Mouse (Mus musculus) limb, embryonic 14.5 days (tissue): ENCODE results near the gene 5031439G07Rik. TPM values are rescaled to one million over a fixed set of nuclear protein-coding genes. Genes with fewer than 3 reads are reported as not detected.

Source experiments
- ATAC-seq: fragments of 200-750 bp; cut with Nextera tagmentation; 2 replicates; pipeline ENCODE4 v1.8.0; 2017; ENCODE audit warnings: low read depth, moderate number of reproducible peaks, moderate TSS enrichment; ENCODE audit not compliant: low FRiP score
- DNase-seq: peaks from one replicate; pipeline ENCODE4 v3.0.0-alpha.2; 2015; ENCODE audit warnings: low spot score
- H3K27ac ChIP-seq: fragments of 300-500 bp; sonication (generic); replicated peaks from 2 replicates; pipeline ENCODE4 v1.5.1; 2014; ENCODE audit warnings: low read depth, mild to moderate bottlenecking, low read length, moderate library complexity, mixed read lengths
- H3K27me3 ChIP-seq: fragments of 300-500 bp; sonication (generic); 2 replicates; pipeline ENCODE4 v1.6.1; 2014; ENCODE audit warnings: low read length, mixed read lengths; ENCODE audit not compliant: control insufficient read depth, insufficient read depth
- H3K36me3 ChIP-seq: fragments of 300-500 bp; sonication (generic); 2 replicates; pipeline ENCODE4 v1.6.1; 2014; ENCODE audit warnings: mild to moderate bottlenecking, low read length, moderate library complexity, mixed read lengths; ENCODE audit not compliant: control insufficient read depth, insufficient read depth
- H3K4me1 ChIP-seq: fragments of 300-500 bp; sonication (generic); 2 replicates; pipeline ENCODE4 v1.6.1; 2014; ENCODE audit warnings: antibody characterized with exemption, low read length, mixed read lengths; ENCODE audit not compliant: control insufficient read depth, insufficient read depth
- H3K4me2 ChIP-seq: fragments of 300-500 bp; sonication (generic); replicated peaks from 2 replicates; pipeline ENCODE4 v1.6.1; 2014; ENCODE audit warnings: low read depth, mild to moderate bottlenecking, low read length, moderate library complexity; ENCODE audit not compliant: severe bottlenecking
- H3K4me3 ChIP-seq: fragments of 300-500 bp; sonication (generic); replicated peaks from 2 replicates; pipeline ENCODE4 v1.5.1; 2014; ENCODE audit warnings: low read length
- H3K9ac ChIP-seq: fragments of 300-500 bp; sonication (generic); 2 replicates; pipeline ENCODE4 v1.6.1; 2014; ENCODE audit warnings: mild to moderate bottlenecking, low read depth, low read length, moderate library complexity; ENCODE audit not compliant: severe bottlenecking
- H3K9me3 ChIP-seq: fragments of 300-500 bp; sonication (generic); 2 replicates; pipeline ENCODE4 v1.6.1; 2016; ENCODE audit warnings: low read length; ENCODE audit not compliant: control insufficient read depth
- POLR2A ChIP-seq: fragments of 200-500 bp; IDR thresholded peaks from 2 replicates; pipeline ENCODE4 v1.8.0; 2012; ENCODE audit warnings: inconsistent platforms, mild to moderate bottlenecking, moderate library complexity, borderline replicate concordance; ENCODE audit not compliant: insufficient read depth, insufficient read length; ENCODE audit errors: extremely low read depth
- WGBS: fragments of 180-500 bp; shearing (Covaris S2); extraction: QIAGEN DNeasy Blood & Tissue Kit; methylation state at CpG from one replicate; pipeline ENCODE4 v1.1.7; 2014; 5-methylcytosine and 5-hydroxymethylcytosine counted together
- polyA plus RNA-seq, 2 experiments: library from polyadenylated mRNA; depleted of rRNA in 1 of 2; stranded (reverse) in 1 of 2; unstranded in 1 of 2; fragments of >200 nt; fragmentation: Nextera tagmentation in 1 of 2; extraction: Ambion mirVana in 1 of 2; gene quantifications; 2 replicates each; pipeline versions ENCODE4 v1.2.1 to v1.2.3; 2012 to 2014

Gene 5031439G07Rik
- polyA plus RNA-seq, 2 experiments, result 12.3 to 21.8 TPM

GRCm38 (mm10) chr15:84981609-84982313 lies 6.6 kb downstream of the 5031439G07Rik start:
- DNase-seq (no peak), ATAC-seq (no peak)
- Histone ChIP-seq H3K36me3 (peaks cover 5% of the 10 kb centered on the region; the same call in 1 of the 2 replicates), H3K4me2 (no peak overlapping the region), H3K4me3 (no peak overlapping the region), H3K4me1 (peaks cover 8% of the 10 kb centered on the region), H3K9ac (no peak overlapping the region), H3K27ac (no peak overlapping the region), H3K27me3 (no peaks in the 10 kb centered on the region), H3K9me3 (no peaks in the 10 kb centered on the region)
- TF ChIP-seq POLR2A, result no peak
- 91% methylated on average over 9 of the region's 9 CpGs for WGBS

GRCm38 (mm10) chr15:84975729-84976128 lies 12.6 kb downstream of the 5031439G07Rik start:
- Histone ChIP-seq H3K9me3 (no peaks in the 10 kb centered on the region), H3K9ac (no peak overlapping the region), H3K27me3 (no peaks in the 10 kb centered on the region), H3K4me2 (no peak overlapping the region), H3K27ac (no peak overlapping the region), H3K4me3 (no peak overlapping the region), H3K4me1 (no peaks in the 10 kb centered on the region), H3K36me3 (peaks cover 3% of the 10 kb centered on the region; the same call in 1 of the 2 replicates)
- no peak for TF ChIP-seq POLR2A
- DNase-seq, result no peak
- WGBS, result 34% methylated on average over 4 of the region's 4 CpGs
- no peak for ATAC-seq

GRCm38 (mm10) chr15:84973544-84973871 lies 14.8 kb downstream of the 5031439G07Rik start:
- H3K9me3 ChIP-seq, result no peaks in the 10 kb centered on the region
- 69% methylated on average over 3 of the region's 3 CpGs for WGBS
- H3K36me3 ChIP-seq, result no peaks in the 10 kb centered on the region
- ATAC-seq (no peak), DNase-seq (no peak)
- no peak overlapping the region for H3K4me2 ChIP-seq
- H3K4me1 ChIP-seq, result no peaks in the 10 kb centered on the region
- H3K27ac ChIP-seq, result no peak overlapping the region
- no peaks in the 10 kb centered on the region for H3K27me3 ChIP-seq
- TF ChIP-seq POLR2A, result no peak
- no peak overlapping the region for H3K4me3 ChIP-seq
- H3K9ac ChIP-seq, result no peak overlapping the region

GRCm38 (mm10) chr15:84972860-84973543 lies 15.3 kb downstream of the 5031439G07Rik start:
- no peaks in the 10 kb centered on the region for H3K4me1 ChIP-seq
- ATAC-seq, result no peak
- no peaks in the 10 kb centered on the region for H3K9me3 ChIP-seq
- no peak overlapping the region for H3K4me3 ChIP-seq
- H3K36me3 ChIP-seq, result no peaks in the 10 kb centered on the region
- 87% methylated on average over 8 of the region's 8 CpGs for WGBS
- H3K27ac ChIP-seq, result no peak overlapping the region
- H3K4me2 ChIP-seq, result no peak overlapping the region
- no peak overlapping the region for H3K9ac ChIP-seq
- DNase-seq, result no peak
- TF ChIP-seq POLR2A, result no peak
- H3K27me3 ChIP-seq, result no peaks in the 10 kb centered on the region

GRCm38 (mm10) chr15:84968534-84968933 lies 19.8 kb downstream of the 5031439G07Rik start:
- 79% methylated on average over 4 of the region's 4 CpGs for WGBS
- no peak overlapping the region for H3K4me3 ChIP-seq
- ATAC-seq, result no peak

More at GRCm38 (mm10) chr15:84968534-84968933, 19.8 kb downstream of the 5031439G07Rik start:
- Histone ChIP-seq H3K27me3 (no peaks in the 10 kb centered on the region), H3K36me3 (no peaks in the 10 kb centered on the region), H3K4me2 (no peak overlapping the region), H3K9me3 (no peaks in the 10 kb centered on the region), H3K9ac (no peak overlapping the region), H3K27ac (no peak overlapping the region), H3K4me1 (no peaks in the 10 kb centered on the region)
- no peak for DNase-seq
- TF ChIP-seq POLR2A, result no peak
